Mouse (Mus musculus): ENCODE results near the gene Actl10.

The Actl10 gene

DNA sequence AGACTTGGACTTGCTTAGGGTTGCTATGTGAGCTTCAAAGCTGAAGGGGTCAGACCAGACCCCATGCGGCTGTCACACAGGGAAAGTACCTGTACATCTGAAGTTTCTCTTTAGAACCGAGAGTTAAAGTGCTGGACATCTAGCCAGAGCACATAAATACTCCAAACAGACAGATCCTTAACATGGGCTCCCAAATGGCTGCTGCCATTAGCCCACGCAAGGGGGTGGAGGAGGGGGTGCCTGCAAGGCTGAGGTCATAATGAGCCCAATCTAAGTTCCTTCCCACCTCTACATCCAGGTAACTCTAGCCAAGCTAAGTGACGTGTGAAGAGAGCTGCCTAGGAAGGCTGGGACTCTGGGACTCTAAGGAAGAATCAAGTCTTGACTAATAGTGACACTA, at the start of gene Actl10:
Gene Actl10 (plus strand): TSS at position 301 of the 400 bp plus-strand sequence.
- DNase-seq (ENCODE audit: low spot score): no peak

DNA sequence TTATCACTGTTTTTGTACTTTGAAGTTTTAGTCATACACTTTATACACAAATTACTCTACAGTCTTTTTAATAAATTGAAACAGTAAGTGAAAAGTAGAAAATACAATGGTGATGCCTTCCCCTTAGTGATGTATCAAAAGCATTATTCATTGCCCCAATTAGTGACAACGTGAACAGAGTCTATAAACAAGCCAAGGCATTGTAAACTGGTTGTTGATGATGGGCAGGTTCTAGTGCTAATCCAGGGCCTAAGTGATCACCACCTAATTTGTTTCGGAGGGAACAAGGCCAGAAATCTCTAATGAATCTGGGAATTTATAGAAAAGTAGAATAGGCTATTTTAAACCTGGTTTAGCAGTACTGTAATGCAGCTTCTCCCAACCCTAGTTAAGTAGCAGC, 44.5 kb upstream of the Actl10 start:
- DNase-seq (ENCODE audit: low spot score): no peak

DNA sequence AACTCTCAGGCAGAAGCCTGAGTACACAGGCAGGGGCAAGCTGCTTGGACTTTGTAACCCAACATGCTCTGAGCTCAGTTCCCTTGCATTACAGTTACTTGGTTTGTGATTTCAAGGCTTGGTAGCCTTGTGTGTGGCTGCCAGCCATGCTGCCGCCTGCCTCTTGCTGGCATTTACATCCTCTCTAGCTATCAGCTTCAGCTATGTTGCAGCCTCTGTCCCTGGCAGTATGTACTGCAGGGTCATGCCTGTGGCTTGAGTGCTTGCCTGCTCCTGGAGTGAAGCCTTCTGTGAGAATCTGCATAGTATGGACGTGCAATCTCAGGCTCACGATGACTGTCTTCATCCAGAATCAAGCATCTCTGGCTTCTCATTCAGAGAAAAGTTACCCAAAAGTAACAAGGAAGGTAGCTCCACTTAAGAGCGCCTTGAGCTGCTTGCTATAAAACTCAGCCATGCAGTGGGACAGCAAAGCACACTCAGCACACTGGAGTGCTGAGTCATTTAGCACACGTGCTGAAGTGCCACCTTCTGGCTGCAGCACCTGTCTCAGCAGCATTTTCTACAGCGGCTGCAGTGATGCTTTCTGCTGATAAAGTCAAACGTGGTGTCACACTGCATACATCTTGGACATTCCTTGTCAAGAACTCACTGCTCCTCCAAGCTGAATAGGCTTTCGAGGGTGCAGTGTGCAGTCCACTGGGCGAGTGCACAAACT, 43.9 kb upstream of the Actl10 start:
- no peak for DNase-seq (ENCODE audit: low spot score)

DNA sequence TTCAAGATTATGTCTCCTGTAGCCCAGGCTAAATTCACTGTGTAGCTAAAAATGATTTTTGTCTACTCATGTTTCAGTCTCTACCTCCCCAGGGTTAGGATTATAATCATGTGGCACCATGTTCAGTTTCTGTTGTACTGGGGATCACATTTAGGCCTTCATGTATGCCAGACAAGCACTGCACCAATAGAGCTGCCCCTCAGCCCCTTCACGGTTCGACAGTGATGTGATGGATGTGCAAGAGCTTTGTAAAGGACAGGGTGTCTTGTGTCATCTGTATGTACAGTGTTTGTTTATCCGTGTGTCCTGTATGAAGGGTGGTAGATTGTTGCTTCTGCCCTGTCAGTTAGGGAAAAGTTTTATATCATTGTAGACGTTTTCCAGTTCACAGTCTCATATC, 43.1 kb upstream of the Actl10 start:
- DNase-seq (ENCODE audit: low spot score): no peak

DNA sequence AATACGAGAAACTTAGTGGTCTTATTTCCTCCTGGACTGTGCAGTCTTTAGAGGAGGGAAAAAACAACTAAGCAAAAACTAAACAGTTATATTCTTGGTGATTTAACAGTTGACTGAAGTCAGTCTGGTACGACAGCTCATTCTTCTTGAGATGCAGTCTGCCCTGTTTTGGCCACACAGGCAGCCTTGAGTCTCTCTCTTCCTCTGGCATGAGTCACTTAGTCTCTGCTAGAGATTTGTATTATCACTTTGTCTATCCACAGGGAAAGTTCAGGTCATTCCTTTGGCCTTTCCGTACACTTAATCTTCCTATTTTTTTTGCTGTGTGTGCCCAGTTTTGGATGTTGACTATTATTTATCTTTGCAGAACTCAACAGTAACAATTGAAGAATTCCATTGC, 41.4 kb upstream of the Actl10 start:
- no peak for DNase-seq (ENCODE audit: low spot score)

DNA sequence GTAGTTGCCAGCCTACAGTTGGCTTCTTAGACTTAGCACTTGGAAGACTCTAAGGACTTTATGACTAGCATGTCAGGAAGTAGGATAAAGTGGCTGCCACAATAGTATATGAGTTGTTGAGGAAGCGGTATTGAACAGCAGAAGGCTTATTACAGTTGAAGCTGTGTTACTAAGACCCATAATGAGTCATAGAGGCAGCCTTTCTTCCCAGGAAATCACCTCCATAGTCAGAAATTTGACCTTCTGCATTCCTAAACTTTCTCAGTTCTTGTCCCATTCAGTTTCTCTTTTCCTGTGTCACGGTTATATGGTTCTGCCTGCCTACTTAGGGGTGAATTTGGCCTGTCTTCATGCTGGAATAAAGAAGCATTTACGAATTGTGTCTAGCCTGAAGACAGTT, 34.6 kb upstream of the Actl10 start:
- DNase-seq (ENCODE audit: low spot score): no peak

DNA sequence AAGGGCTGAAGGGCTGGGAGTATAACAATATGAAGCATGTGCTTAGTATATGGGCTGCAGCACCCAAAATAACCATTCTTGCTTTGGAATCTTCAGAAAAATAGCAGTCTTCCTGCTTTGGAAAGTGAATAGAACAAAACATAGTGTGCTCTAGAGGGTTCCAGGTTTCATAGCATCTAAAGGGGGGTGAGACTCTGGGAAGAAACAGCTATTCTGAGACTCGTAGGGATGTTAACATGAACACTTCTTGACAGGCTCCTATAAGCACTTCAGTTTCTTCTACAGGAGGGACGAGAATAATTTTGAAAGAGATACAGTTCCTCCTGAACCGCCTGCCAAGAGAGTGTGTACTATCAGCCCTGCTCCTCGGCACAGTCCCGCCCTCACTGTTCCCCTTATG, 34.2 kb upstream of the Actl10 start:
- DNase-seq (ENCODE audit: low spot score): no peak

DNA sequence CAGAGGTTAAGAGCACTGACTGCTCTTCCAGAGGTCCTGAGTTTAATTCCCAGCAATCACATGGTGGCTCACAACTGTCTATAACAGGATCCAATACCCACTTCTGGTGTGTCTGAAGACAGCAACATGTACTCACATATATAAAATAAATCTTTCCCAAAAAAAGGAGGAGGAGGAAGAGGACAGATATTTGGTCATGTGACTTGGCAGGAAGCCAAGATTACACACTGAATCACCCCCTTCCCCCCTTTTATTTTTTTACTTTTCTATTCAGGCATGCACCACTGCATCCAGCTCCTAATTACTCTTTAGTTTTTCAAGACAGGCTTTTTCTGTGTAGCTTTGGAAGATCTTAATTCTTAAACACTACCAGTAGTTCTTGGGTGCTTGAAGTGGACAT, 30.1 kb upstream of the Actl10 start:
- no peak for DNase-seq (ENCODE audit: low spot score)

DNA sequence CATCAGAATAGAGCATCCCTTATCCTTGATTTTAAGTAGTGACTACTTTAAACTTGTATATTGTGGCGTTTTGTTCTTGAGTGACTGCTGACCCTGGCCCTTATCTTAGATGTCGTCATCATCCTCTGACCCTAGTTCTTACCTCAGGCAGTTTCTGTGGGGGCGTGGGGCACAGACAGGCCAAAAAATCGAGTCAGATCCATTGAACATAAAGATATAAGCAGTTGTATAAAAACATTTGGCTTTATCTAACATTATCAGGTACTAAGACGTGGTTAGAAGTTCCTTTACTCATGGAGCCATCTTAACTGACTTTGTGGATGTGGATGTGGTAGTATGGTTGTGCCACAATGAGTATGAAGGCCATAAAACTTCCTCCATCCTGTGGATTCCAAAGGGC, 29.2 kb upstream of the Actl10 start:
- no peak for DNase-seq (ENCODE audit: low spot score)

DNA sequence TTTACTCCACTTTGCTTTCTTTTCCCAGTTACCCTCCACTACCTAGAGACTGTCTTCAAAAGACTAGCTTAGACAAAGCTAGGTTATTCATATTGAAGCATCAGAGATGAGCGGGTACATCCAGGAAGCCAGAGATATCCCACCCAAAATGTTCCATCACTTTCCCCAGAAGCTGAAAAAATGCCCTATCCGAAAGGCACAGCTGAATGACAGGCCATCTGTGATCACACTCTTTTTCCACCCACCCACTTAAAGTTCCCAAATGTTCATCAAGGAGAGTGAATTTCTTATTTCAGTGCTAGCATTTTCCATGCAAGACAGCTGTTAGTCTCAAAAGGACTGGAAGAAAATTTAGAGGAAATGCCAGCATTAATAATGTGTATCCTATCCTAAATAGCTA, 26.3 kb upstream of the Actl10 start:
- no peak for DNase-seq (ENCODE audit: low spot score)

DNA sequence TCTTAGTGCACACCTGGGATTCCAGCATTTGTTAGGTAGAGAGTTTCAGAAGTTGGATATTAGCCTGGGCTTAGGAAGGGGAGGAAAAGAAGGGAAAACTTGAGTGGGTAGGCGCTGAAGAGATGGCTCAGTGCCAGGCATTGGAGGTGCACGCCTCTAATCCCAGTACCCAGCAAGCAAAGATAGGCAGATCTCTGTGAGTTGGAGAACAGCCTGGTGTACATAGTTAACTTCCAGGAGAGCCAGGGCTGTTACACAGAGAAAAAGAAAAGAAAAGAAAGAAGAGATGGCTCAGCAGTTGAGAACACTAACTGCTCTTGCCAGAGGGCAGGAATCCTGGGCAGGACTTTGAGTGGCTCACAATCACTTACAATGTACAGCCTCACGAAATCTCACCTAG, 25.0 kb upstream of the Actl10 start:
- no peak for DNase-seq (ENCODE audit: low spot score)

DNA sequence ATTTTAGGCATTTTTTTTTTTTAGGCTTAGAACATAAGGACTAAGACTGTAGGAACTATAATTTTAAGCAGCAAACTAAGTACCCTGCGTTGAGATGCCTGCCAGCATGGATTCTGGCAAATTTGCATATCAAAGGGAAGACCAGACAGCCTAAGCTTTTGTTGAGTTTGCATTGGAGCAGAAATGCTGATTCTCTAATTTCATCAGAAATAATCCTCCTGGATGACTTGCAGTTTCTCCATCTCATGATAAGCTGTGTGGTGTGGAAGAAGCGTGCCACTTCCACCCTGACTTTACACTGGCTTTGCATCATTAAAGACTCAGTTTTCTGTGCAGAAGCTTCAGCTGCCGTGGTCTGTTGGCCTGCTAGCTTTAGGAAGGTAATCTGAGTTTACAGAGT, 18.7 kb upstream of the Actl10 start:
- no peak for DNase-seq (ENCODE audit: low spot score)

DNA sequence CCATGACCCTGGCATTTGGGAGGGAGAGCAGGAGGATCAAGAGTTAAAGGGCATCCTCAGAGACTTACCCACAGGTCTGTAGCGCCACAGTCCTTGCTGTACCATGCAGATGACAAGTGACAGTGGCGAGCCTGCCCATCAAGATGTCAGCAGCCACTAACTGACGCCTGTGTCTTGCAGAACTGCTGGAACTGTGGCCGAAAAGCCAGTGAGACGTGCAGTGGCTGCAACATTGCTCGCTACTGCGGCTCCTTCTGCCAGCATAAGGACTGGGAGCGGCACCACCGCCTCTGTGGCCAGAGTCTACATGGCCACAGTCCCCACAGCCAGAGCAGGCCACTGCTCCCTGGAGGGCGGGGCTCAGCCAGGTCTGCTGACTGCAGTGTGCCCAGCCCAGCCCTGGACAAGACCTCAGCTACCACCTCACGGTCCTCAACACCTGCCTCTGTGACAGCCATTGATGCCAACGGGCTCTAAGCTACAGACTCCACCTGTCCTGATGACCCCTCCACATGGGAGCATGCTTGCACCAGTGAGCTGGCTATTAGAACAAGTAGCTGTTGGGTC, 16.8 kb upstream of the Actl10 start:
- no peak for DNase-seq (ENCODE audit: low spot score)

DNA sequence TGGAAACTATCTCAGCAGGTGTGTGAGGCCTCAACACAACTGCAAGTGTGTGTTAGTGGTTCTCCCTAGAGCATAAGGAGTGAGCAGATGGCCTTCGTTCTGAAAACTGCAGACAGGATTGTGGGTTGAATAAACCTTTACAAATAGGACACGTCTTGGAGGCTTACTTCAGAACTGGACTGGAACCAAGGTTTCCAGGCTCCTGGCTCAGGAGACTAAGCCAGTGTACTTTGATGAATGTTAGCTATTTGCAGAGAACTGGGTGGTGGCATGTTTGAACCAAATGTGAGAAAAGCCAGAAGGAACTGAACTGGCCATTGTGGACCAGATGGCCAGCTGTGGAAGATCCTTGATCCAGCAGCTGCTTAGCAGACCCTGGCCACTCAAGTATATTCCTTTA, 13.3 kb upstream of the Actl10 start:
- DNase-seq (ENCODE audit: low spot score): no peak

DNA sequence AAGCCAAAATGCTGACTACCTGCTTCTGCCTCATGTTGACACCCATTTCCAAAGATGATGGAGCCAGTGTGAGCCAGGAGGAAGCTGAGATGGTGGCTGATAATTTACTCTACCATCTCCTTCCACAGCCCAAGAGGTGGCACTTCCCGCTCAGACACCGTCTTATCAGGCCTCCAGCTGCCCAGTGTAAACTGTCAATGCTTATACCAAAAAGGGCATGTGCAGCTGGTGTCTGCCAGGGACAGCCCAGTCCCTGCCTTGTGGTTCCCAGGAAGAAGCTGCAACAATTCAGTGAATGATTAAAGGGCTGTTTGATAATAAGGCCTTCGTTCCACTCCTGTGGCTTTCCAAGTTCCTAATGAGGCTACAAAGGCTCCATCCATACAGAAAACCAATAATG, 12.9 kb upstream of the Actl10 start:
- no peak for DNase-seq (ENCODE audit: low spot score)

DNA sequence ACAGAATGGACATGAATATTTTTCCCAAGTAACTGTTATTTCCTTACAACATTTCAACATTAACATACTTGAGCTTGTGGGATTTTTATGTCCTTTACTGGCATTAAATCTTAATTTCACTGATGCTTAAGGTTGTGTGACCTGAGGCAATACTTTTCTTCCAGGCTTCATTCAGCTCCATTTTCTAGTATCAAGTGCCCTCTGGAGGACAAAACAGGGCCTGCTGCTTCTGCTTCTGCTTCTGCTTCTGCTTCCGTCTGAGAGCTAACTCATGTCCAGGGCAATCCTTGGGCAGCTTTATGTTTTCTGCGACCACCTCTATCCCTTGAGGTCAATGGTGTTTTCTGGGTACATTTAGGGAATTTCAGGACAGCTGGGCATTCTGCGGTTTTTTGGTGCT, 11.9 kb upstream of the Actl10 start:
- no peak for DNase-seq (ENCODE audit: low spot score)

DNA sequence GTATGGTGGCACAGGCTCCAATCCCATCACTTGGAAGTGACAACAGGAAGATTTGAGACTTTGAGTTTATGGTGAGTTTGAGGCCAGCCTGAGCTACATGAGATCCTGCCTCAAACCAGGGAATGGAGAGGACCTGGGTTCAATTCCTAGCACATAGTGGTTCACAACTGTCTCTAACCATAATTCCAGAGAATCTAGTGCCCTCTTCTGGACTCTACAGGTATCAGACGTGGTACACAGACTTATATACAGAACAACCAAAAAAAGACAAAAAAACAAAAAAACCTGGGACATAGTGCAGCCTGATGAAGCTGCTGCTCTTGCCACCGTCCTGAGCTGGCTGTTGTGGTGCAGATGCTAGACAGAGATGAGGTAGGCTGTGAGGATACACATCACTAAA, 9.9 kb upstream of the Actl10 start:
- DNase-seq (ENCODE audit: low spot score): no peak

DNA sequence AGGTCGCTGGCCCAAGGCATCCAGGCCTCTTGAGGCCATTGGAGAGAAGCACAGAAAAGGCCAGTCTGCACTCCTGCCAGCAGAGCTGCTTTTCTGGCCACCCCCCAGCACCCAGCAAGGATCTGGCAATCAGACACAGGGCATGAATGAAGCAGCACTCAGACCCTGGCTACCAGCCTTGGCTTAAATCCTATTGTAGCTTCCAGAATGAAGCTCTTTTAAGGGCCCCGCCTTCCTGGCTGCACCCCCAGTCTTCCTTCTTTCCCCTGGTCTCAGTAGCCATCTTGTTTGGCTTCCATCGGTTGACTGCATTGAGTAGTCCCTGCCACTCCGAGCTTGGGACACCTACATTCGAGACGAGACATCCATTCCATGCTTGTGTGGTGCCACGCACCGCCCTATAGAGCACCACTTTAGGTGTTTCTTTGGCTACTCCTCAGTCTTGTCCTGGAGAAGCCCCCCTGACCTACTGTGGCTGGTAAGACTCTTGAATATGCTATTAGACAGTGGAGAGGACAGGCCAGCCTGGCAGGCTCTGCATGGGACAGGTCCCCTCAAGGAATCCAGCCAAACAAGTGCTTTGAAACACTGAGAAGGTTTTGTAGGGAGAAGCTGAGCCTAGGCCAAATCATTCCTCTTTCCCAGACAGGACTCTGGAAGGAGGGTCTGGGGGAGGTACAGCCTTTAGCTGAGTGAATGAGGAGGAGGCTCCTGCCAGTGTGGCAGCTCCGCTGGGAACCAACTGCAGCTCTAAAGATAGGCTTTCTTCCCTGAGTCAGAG, 7.8 kb upstream of the Actl10 start:
- no peak for DNase-seq (ENCODE audit: low spot score)

DNA sequence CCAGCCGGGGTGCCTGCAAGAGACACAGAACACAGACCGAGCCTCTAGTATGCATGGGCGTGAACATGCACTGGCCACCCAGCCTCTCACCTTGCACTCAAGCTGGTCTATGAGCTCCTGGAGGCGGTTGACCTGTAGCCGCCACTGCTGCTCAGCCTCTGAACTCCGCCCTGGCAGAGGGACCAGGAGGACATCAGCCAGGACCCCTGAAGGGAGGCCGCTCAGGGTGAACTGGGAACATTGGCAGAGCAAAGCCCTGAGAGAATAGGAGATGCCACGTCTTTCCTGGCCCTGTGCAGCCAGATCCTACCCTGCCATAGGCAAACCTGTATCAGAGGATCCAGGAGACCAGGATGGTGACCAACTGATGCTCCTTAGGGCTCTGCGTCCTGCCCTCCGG, 4.9 kb upstream of the Actl10 start, which contains the start of gene 1700003F12Rik:
Gene 1700003F12Rik (plus strand): TSS at position 375 of the 400 bp plus-strand sequence.
- no peak for DNase-seq (ENCODE audit: low spot score)

DNA sequence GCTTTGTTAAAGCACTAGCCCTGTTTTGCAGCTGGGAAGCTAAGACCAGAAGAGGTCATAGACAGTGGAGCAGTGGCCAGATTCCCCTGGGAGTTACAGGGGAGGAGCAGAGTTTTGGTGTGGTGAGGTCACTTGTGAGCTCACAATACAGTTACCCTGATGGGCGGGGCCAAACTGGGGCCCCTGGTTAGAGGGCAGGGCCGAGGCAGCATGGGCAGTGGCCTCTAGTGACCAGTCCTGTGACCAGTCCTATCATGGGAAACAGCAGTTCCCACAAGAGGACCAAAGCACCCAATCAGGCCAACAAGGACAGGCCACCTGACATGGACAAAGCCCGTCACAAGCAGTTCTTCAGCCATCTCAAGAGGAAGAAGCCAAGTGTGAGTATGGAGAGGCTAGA, 2.9 kb upstream of the Actl10 start:
- DNase-seq (ENCODE audit: low spot score): no peak

DNA sequence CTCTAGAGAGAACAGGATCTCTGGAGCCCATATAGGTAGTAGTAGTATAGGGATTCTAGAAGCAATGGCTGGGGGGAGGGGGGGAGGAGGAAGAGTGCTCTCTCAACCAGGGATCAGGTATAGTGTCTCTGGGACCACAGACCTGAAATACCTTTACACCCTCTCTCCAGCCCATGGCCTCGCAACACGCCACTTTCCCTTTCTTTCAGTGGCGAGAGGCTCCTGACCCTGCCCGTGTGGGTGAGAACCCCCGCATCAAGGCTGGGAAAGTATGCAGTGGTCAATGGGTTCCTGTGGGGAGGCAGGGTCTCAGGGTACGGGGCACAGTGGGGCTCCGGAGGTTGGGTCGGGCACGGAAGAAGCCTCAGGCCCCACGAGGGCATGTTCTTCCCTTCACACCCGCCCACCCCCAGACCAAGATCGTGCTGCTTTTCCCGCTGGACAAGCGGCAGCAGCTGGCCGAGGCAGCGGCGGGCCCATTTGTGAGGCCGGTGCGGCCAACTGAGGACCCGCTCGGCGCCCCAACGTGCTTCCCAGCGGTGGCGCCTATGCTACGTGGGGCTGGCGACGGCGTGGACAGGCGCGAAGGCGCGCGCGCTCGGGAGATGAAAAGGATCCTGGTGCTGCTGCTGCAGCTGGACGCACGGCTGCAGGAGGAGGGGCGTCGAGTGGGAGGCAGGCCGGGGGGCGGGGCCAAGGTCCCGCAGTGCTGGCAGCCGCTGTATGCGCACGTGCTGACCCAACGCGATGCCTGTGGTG, 2.3 kb upstream of the Actl10 start:
- peak; percentile 31 for DNase-seq (ENCODE audit: low spot score)

DNA sequence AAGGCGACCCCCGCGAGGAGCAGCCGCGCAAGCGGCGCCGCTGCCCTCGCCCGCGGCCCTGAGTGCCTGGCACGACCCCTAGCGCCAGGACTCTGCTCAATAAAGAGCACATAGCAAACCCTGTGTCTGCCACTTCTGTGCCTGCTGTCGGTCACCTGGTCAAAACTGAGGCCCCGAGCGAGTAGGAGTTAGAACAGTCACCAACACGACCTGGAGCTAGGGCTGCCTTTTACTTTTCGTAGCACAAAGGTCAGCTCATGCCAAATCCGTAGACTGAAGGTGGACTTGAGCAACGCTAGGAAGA, 1.7 kb upstream of the Actl10 start:
- DNase-seq (ENCODE audit: low spot score): no peak

DNA sequence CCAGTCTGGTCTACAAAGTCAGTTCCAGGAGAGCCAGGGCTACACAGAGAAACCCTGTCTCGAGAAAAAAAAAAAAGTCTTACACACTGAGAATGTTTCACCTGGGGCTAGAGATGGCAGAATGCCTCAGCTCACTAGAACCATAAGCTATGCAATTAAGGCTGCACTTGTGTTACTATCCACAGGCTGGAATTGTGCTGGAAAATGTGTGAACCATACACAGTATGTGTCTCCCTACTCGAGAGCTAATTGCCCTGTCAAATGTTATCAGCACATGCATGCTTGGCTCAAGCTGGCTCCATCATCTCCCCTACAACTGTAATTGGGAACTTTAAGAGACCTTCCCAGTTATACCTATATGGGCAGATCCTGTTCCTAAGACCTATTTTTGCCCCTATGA, 639 bp upstream of the Actl10 start:
- no peak for DNase-seq (ENCODE audit: low spot score)
